Mouse (Mus musculus) B cell, adult (primary cell): Measurements from ENCODE around the gene Zfp385a. TPM values are rescaled to one million over a fixed set of nuclear protein-coding genes. Genes with fewer than 3 reads are reported as not detected.

Experiments used
- total RNA-seq: library from RNA; stranded (reverse); gene quantifications from 4 replicates; pipeline ENCODE4 v1.2.4, GENCODE M21; 2023; ENCODE audit not compliant: inconsistent age

Gene Zfp385a
- total RNA-seq, result 14.8 to 23.0 TPM (median 19.6 TPM) in 4 replicates

GRCm38 (mm10) chr15:103339961-103340337 lies at the start of gene Zfp385a:
Gene Zfp385a, minus strand, starts transcription at chr15:103340093.

GRCm38 (mm10) chr15:103366376-103367149 lies 26.7 kb upstream of the Zfp385a start, which contains the start of gene Itga5:
Gene Itga5, minus strand, starts transcription at chr15:103366763.

GRCm38 (mm10) chr15:103310365-103310910 lies 29.5 kb downstream of the Zfp385a start, which contains the start of gene Gpr84:
Gene Gpr84, minus strand, starts transcription at chr15:103310612.

GRCm38 (mm10) chr15:103272419-103273279 lies 67.2 kb downstream of the Zfp385a start, which contains the start of gene Copz1:
Gene Copz1, plus strand, starts transcription at chr15:103272714.

Other genes starting within 250 kb of the Zfp385a start
- 5.0 to 10.4 TPM (median 8.6 TPM) in 4 replicates for gene Smug1, start 173.0 kb downstream of the Zfp385a start, total RNA-seq
- 32.2 to 37.3 TPM (median 34.5 TPM) in 4 replicates for gene Cbx5, start 100.3 kb downstream of the Zfp385a start, total RNA-seq
- 555 to 631 TPM (median 609 TPM) in 4 replicates for gene Hnrnpa1, start 99.7 kb downstream of the Zfp385a start, total RNA-seq
- 1.1 to 1.8 TPM (median 1.7 TPM) in 4 replicates for gene Nfe2, start 81.7 kb downstream of the Zfp385a start, total RNA-seq
- gene Copz1, start 67.4 kb downstream of the Zfp385a start, total RNA-seq, result 78.0 to 93.5 TPM (median 87.6 TPM) in 4 replicates
- gene Gpr84, start 29.5 kb downstream of the Zfp385a start, total RNA-seq, result not detected in 4 replicates
- gene Itga5, start 26.7 kb upstream of the Zfp385a start, total RNA-seq, result 0.12 to 0.48 TPM (median 0.26 TPM) in 4 replicates
- gene Gtsf1, start 90.4 kb upstream of the Zfp385a start, total RNA-seq, result not detected in 4 replicates
- gene Gtsf2, start 108.4 kb upstream of the Zfp385a start, total RNA-seq, result not detected in 4 replicates
- gene Nckap1l, start 113.7 kb upstream of the Zfp385a start, total RNA-seq, result 249 to 261 TPM (median 258 TPM) in 4 replicates
- gene Pde1b, start 162.9 kb upstream of the Zfp385a start, total RNA-seq, result 40.0 to 49.8 TPM (median 48.2 TPM) in 4 replicates
- gene Ppp1r1a, start 197.9 kb upstream of the Zfp385a start, total RNA-seq, result not detected in 4 replicates
- not detected in 4 replicates for gene Glycam1, start 225.0 kb upstream of the Zfp385a start, total RNA-seq